Mouse (Mus musculus) induced T-regulatory cell, adult 2 months (primary cell): Measurements from ENCODE around the gene Oosp1.

ENCODE experiments used
- DNase-seq: peaks from one replicate; pipeline ENCODE4 v3.0.0-alpha.2; 2012; ENCODE audit warnings: low read depth

The Oosp1 gene

DNA sequence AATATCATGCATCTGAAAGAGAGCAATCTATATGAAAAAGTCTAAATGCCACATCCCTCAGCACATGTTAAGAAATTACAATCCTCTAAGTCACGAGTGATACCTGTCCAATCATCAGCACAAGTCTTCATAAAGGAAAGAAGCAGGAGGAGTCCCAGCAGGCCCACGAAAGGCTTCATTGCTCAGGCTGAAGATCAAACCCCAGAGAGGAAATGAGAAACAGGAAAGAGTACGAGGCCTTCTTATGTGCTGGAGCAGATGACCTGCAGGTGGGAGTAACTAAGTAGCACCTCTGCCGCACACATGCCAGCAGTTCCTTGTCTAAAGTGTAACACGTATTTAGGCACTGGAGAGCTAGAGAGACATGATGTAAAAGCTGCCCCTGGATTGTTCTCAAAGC lies at the start of gene Oosp1:
TSS of gene Oosp1 (minus strand) at position 312 of the 400 bp plus-strand sequence.
- no peak for DNase-seq

DNA sequence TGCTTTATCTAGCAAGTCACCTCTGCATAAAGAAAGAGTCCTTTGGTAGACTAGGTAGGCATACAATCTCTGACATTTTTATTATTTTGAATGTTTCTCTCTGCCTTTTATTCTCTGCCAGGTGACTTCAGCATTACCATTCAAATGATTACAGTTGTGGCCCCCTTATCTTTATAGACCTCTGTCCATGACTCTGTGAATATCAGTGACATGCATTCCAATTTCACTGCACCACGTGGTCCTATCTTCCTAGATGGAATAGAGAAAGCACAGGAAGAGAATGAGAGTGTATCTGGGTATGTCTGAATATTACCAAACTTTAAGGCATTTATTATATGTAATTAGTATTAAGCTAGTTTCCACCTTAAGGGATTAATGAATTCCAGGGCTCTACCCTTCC lies 45.5 kb upstream of the Oosp1 start:
- no peak for DNase-seq

DNA sequence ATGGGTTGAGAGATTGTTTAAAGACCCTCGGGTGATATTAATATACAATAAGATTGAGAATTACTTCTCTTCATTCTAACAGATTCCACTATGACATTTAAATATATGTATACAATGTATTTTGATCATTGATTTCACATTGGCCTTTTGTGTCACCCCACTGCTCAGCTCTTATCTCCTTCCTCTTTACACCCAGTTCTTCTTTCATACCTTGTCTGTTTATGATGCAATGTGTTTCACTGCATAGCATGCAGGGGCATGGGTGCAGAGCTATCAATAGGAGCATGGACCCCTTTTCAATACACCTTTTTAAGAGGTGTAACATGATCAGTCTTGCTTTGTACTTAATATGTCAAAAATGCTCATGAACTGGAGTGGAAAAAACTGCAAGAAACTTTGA lies 39.3 kb upstream of the Oosp1 start:
- no peak for DNase-seq

DNA sequence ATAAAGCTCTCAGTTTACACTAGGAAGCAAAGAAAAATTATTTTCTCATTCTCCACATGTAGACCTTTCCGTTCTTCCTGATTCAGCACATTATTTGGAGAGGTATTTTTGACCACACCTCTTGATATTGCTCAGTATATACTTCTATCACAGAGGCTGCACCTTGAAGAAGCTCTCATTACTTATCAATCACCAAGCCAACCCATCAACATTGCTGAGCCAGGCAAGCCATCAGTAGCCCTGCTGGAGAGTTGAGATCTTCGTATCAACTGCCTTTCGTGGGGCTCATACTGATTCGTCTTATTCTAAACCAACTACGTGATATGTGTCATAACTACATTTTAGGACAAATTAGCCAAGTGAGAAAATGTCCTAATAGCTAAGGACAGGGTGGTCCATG lies 36.4 kb upstream of the Oosp1 start:
- no peak for DNase-seq

DNA sequence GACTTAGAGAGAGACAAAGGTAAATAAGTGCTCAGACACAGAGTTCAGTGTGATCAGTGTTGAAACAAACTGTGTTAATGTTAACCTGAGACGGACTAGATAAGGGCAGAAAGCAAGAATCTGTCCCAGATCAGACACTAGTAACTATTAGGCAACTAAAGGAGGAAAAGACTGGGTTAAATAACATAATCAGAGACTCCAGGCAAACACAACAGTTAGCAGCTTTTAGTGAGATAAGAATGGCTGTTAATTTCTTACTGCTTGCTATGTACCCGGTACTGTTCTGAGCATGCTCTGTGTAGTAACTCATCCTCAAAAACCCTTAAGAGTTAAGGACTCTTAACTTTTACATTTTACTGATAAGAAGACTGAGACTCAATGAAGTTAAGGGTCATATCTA lies 35.0 kb upstream of the Oosp1 start:
- DNase-seq = no peak

DNA sequence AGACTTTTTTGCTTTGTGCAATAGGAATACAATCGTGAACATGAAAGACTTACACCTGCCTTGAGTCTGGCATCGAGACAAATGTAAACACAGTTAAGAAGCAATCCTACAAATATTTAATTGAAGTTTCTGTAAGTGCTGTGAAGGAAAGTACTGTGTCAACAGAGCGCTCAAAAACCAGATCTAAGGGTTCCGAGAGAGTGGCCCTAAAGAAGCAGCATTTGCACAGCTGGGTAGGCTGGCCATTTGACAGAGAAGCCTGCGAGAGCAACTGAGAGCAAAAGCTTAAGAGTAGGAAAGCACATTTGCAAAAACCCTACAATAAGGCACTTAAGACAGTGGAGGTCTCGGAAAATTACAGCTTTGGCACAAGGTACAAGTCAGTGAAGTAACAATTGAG lies 33.3 kb upstream of the Oosp1 start:
- DNase-seq = no peak

DNA sequence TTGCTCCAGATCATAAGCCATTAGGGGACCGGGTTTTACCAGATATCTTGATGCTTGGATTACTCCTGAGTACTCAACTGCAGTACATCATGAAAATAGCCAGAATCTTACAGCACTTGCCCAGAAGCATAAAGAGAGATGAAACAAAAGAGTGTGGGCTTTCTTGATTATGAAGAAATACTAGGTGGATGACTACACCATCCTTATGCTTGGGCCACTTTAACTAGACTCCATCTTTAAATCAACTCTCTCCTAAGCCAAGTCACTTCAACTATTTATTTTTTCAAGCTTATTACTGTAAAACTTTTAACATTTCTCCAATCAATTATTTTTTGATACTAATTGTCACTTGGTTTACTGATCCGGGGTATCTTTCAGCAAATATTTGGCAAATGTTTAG lies 32.9 kb upstream of the Oosp1 start:
- DNase-seq = no peak

DNA sequence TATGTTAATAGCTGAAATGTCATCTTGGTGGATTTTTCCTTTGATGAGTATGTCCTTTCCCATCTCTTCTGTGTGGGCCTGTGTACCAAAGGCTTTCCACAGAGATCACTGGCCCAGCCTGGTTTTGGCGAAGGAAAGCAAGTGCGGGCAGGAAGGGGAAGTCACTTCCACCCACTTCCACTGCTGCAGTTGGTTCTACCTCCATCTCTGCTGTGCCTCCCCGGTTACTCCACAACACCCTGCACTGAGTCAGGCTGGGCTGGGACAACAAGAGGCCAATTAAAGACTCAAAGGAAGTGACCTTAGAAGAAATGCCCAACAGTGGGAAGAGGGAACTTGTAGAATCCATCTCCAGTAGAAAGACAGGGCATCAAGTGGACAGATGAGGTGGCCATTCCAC lies 29.1 kb upstream of the Oosp1 start:
- no peak for DNase-seq

DNA sequence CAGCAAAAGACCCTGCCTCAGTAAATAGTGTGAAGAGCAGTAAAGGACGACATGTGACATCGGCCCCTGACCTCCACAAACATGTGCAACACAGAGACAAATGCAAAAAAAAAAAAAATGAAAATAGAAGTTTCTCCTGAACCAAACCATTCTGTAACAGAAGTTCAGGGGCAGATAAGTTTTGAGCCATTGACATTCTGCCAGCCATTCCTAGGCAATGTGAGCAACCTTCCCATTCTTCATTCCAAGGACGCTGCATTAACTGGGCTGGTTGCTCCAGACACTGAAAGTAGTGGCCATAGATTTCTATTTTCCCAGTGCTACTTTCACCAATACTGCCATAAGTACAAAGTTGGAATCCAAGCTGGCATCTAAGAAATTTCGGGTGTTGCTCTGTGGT lies 21.5 kb upstream of the Oosp1 start:
- DNase-seq = no peak

DNA sequence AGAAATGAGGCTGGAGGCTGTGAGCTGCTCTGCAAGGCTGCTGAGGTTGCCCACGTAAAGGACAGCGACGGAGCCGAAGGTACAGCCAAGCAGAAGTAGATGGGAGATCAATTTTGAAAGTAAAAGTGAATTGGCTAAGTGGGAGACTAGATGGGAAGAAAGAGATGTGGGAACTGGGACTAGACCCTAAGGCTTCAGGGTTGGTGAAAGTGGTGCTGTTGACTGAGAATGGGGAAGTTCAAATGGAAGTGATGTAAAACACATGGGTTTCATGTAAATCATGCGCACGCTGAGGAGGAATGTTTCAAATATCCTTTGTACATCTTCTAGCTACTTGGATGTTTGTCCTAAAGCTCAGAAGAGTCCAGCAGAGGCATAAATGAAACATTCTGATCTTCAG lies 7.4 kb upstream of the Oosp1 start:
- no peak for DNase-seq

DNA sequence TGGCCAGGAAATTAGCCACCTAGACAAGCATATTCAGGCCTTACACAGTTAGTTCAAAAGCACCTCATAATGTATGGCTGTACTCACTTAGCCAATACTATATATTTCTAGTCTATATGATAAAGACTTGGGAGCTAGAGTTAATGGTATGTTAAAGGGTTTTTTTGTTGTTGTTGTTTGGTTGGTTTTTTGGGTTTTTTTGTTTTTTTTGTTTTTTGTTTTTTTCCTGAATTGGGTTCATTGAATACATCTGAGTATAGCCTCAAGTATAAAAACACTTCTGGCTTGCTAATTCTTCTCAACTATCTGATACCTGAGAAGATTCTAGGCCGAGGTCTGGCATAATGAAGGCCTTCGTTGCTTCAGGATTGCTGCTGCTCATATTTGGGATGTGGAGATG lies 5.8 kb upstream of the Oosp1 start, which contains the start of gene Oosp3:
TSS of gene Oosp3 (plus strand) at position 301 of the 400 bp plus-strand sequence.
- DNase-seq = no peak

DNA sequence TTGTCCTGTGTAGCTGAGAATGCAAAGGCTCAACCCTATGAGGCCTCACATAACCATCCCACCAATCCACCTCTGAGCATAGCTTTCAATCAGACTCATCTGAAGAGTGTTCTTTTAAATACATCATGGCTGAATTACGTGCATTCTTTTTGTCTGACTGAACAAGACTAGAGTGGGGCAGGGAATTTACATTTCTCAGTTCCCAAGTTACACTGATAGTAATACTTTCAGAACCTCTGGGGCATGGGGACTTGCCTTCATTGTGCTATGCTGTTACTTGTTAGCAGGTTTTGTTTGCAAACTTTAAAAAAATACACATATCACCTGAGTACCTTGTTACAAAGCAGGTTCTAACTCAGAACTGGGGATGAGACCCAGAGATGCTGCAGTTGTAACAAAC lies 504 bp upstream of the Oosp1 start:
- no peak for DNase-seq

DNA sequence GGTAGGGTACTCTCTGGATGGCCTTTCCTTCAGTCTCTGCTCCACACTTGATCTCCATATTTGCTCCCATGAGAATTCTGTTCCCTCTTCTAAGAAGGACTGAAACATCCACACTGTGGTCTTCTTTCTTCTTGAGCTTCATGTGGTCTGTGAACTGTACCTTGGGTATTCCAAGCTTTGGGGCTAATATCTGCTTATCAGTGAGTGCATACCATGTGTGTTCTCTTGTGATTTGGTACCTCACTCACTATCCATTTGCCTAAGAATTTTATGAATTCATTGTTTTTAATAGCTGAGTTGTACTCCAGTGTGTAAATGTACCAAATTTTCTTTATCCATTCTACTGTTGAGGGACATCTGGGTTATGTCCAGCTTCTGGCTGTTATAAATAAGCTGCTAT lies 29.4 kb downstream of the Oosp1 start:
- DNase-seq = no peak

DNA sequence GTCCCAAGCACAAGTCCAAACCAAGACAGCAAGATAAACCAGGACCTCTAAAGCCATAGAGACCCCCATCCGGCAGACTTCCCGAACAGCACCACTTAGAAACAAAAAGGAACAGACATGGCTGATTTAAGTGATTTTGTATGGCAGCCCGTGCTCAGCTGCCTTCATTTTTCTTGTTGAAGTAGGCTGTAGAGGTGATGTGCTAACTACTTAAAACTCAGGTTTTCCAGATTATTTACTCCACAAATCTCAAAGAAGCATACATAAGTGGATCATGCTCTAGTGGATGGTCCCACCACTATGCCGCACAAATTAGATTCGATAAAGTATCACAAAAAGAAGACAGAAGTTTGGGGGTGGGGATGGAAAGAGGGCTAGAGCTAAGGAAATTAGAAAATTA lies 30.5 kb downstream of the Oosp1 start, which contains the start of gene Oosp2:
TSS of gene Oosp2 (minus strand) at position 101 of the 400 bp plus-strand sequence.
- DNase-seq = no peak

DNA sequence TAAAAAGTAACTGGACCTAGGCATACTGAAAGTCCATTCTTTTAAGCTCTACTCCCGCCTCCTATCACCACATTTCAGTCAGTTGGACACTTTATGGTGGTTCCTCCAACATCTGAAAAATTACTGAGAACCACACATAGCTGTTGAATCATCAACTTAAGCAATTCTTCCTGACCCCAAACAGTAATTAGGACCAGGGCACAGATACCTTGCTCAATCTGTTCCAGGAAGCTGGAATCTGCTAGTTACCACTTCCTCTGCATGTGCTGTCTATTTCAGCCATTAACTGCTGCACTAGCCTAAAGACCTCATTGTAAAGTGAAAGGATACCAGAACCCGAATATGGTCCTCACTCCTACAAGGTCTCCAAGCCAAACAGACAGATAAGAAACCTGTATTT lies 31.8 kb downstream of the Oosp1 start:
- DNase-seq = no peak

DNA sequence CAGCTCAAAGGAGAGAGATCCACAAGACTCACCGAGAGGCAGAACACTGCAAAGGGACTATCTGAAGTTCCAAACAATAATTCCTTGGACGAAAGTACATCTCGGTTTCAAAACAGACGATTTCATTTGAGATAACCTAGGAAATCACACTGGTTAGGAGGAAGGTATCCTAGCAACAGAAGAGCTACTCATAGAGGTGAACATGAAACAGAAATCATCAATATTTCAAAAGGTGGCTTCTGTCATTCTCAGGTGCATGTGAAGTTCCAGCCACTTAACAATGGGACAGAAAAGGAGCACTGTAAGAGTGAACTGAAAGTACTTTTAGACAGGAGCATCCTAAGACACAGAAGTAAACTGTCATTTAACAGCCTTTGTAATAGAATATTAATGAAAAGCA lies 41.4 kb downstream of the Oosp1 start:
- no peak for DNase-seq

DNA sequence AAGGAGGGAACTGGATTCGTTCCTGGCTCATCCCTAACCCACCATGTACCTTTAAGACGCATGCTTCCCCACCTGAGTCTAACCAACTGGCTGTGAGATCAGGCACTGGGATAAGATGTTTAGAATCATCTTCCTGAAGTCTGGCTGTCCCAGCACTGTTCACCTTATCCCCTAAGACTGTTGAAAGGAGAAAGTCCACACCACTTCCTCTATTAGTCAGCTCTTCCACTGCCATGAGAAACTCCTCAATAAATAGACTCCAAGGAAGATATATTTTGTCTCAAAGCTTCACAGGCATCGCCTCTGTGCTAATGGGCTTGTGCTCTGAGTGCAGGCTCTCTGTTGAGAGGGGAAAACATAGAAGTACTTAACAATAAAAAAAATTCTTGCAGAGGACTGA lies 44.8 kb downstream of the Oosp1 start:
- no peak for DNase-seq

DNA sequence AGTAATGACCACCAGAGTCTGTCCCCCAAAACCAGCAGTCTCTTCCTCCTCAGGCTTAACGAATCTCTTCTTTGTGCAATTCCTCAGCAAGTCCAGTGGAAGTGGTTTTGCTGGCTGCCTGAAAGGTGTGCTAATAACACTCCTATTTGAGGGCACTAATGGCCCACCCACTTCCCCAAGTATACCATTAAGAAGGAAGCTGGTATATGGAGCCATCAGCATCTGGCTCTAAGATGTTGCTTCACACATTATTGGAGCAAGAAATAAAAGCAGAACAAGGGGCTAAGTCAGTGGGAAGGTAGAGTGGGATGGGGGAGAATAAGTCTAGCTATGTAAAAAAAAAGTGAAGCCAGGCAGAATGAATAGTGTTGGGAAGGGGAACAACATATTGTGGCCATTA lies 50.2 kb downstream of the Oosp1 start, which contains the start of gene Ms4a3:
TSS of gene Ms4a3 (minus strand) at position 120 of the 400 bp plus-strand sequence.
- no peak for DNase-seq

DNA sequence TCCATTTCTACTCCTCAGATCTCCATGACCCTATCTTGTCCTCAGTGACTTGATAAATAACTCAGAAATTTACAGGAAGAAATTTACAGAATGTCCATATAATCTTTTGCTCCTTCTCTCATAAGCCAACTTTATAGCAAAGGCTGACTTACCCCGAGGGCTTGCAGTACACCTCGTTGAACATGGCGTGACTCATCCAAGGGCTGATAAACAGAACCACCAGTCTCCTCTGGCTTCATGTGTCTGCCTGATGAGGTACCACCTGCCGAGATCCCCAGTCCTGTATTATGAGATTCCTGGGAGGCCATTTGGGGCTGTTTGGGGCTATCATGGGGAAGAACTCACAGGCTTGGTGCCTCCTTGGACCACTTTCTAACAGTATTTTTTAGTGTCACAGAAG lies 51.9 kb downstream of the Oosp1 start:
- no peak for DNase-seq

DNA sequence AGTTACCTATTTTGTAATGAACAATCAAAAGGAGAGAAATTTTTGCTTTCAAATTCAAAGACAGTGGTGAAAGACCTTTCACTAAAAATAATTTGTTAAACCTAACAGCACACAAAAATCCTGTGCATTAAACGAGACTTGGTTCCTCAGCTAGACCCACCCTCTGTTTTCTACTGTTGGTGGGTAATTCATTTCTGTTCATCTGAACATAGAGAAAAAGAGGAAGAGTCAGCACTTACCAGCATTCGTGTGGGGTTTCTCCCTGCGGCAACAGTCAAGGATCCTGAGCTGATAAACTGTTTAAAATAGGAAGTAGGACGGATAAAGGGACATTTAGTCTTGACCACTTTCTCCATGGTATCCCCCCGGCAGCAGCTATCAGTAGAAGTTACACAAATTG lies 55.4 kb downstream of the Oosp1 start:
- DNase-seq = no peak

DNA sequence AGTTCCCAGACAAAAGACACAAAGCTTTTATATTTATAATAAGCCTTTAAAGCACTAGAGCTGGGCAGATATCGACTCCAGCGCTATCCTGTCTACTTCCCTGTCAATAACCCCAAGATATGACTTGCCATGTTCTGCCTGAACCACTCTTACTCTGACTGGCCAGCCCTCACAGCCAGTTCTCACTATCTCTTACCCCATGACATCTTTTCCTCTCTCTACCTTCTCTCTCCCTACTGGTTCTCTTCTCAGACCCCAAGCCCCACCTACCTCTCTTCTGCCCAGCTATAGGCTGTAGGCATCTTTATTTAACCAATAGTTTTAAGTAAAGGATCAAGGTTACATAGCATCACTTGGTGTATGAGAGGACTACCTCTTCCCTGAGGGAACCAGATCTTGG lies 56.6 kb downstream of the Oosp1 start:
- DNase-seq = no peak

DNA sequence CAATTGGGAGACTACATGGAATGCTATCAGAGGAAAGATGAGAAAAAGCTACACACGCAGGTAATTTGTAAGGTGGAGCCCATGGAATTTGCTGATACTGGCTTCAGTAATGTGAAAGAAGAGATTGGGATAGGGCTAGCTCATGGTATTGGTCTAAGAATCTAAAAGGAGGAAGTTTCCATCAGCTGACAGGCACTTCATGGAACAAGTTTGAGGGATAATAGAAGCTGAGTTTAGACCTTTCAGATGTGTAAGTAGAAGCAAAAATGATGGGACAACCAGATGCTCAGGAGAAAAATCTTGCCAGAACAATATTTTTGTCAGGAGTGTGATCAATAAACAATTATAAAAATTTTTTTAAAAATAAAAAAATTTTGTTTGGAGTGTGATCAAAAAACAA lies 57.2 kb downstream of the Oosp1 start:
- no peak for DNase-seq

DNA sequence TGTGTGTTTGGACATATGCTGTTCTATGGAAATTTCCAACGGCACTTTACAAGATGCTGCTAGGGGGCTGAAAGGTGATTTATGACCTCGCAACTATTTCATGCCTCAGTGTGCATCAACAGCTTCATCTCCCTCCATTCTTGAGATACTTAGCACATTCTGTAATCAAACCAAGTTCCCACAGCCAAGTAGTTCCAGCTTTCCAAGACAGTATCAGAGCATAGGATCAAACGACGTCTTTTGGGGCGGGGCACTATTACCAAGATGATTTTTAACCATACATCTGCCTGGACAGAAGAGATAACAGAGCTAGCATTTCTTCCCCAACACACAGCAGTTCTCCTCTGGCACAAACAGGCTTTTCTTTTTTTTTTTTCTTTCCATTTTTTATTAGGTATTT lies 65.7 kb downstream of the Oosp1 start:
- no peak for DNase-seq

DNA sequence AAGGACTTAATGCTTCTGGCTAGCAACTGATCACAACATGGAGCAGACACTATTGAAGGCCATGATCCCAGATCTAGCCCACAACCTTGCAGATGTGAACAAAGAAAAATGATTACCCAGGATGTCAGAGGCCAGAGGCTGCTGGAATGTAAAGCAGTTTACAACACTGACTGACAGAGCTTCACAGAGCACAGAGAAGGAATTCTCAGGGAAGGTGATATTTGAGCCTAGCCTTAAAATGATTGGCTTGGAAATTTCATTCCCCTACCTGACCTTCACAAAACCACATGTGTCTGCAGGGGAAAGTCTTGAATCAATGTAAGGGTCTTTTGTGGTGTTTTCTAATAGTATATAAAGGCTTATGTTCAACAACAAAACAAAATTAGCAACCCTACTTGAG lies 66.2 kb downstream of the Oosp1 start:
- DNase-seq = no peak

DNA sequence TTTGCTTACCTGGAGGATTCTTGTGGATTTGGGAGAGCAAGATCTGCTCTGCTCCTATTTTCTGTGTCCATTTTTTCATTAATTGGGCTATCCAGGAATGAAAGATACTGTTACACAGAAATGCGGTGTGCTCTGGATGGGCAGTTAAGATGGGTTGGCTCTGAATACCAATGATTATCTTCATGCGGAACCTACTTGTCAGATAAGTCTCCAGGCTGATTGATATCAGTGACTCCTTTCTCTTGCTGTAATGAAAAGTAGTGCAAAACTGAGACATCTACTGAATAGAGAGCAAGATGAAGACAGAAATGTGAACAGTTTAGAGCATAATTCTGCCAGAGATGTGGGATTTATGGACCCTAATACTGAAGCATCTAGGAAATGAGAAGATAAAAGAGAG lies 67.4 kb downstream of the Oosp1 start, which contains the start of gene Ms4a2:
TSS of gene Ms4a2 (minus strand) at position 169 of the 400 bp plus-strand sequence.
- DNase-seq = no peak
